Mouse (Mus musculus) small intestine, adult 2 months (tissue): ENCODE measurements at regions not wholly inside any gene's neighbourhood (a gene's known extent, or its start where the extent isn't known, plus 50 kb on each side); places are given as distances from the start of the nearest gene placed in this dataset.

Experiments used
- CTCF ChIP-seq: fragments of 200-500 bp; IDR thresholded peaks from 2 replicates; pipeline ENCODE4 v1.5.1; 2012; ENCODE audit warnings: low read depth, mild to moderate bottlenecking, control low read depth, inconsistent platforms, low read length, moderate library complexity, mixed read lengths; ENCODE audit not compliant: insufficient replicate concordance, insufficient read length; ENCODE audit errors: extremely low read depth
- POLR2A ChIP-seq: fragments of 200-500 bp; IDR thresholded peaks from 2 replicates; pipeline ENCODE4 v1.6.1; 2012; ENCODE audit warnings: low read depth, mild to moderate bottlenecking, control low read depth, inconsistent platforms, low read length, moderate library complexity

DNA sequence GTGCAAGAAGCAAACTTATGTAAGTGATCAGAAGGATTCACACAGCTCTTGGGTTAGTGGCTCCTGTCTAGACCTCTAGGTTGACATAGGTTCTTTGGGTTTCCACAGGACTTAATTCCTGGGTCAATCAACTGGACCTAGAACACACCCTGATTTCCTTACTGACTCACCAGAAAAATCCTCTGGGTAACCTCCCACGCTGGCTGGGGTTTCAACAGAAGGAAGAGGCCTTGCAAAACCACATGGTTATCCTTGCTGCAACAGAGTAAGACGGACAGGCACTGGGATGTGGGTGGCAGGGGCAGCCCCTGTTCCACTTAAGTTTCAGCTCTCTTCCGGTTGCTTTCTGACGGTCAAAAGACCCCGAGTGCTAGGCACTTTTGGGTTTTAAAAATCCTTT is 88.2 kb upstream of the Ddhd1 start:
- no peak for TF ChIP-seq CTCF
- no peak for TF ChIP-seq POLR2A
